Mouse (Mus musculus) embryonic stem cell, embryonic (primary cell): ENCODE results near the gene Commd1.

ENCODE experiments used
- CTCF ChIA-PET, 4 experiments: fragments of 300-600 bp in 2 of 4; fragments of 350-600 bp in 2 of 4; sonication (Branson Sonifier 250); formaldehyde crosslinking; loops; one replicate each; lab custom pipeline; 2022; ENCODE audit warnings: inconsistent platforms in 2 of 4; lab: Charles Lee
- POLR2A ChIA-PET, 4 experiments: fragments of 300-600 bp in 2 of 4; fragments of 350-600 bp in 2 of 4; sonication (Branson Sonifier 250); formaldehyde crosslinking; loops; one replicate each; lab custom pipeline; 2022; ENCODE audit warnings: antibody characterized with exemption in 4 of 4, inconsistent platforms in 1 of 4; lab: Charles Lee

The Commd1 gene

DNA sequence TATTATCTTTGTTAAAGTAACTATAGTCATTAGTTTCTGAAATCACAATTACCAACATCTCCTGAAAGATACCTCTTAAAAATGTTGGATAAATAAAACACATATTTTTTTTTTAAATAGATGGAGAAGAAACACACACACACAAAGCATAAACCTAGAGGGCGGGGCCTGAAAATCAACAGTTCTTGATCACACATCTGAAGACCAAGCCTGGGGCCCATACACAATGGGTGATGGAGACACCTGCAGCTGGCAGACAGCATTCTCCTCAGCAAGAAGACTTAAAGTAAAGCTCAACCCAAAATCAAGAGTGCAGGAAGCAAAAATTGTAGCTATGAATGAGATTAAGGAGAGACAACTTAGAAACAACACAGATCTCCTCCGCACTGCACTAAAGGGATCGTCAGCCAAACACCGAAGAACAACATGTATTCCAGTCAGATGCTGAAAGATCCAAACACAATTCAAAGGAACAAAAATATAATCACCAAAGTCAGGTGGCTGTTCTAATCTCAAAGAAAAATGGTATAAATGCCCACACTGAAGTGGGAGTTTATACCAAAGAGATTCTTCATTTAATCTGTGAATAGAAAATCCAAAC is 44.4 kb downstream of the Commd1 start:
- POLR2A ChIA-PET = interaction anchor here in 3 of 4 experiments (1.2 to 5.5 kb wide), 7 partner anchors 11 to 299 kb away, joined by 3 to 45 read pairs (median 5); partner anchors contain the start of gene B3gnt2 (in 1 of the 3)
- CTCF ChIA-PET = interaction anchor here in 3 of 4 experiments (0.6 to 3.8 kb wide), 3 partner anchors 12 to 160 kb away, joined by 3 to 18 read pairs (median 3); no protein-coding TSS in a partner anchor

DNA sequence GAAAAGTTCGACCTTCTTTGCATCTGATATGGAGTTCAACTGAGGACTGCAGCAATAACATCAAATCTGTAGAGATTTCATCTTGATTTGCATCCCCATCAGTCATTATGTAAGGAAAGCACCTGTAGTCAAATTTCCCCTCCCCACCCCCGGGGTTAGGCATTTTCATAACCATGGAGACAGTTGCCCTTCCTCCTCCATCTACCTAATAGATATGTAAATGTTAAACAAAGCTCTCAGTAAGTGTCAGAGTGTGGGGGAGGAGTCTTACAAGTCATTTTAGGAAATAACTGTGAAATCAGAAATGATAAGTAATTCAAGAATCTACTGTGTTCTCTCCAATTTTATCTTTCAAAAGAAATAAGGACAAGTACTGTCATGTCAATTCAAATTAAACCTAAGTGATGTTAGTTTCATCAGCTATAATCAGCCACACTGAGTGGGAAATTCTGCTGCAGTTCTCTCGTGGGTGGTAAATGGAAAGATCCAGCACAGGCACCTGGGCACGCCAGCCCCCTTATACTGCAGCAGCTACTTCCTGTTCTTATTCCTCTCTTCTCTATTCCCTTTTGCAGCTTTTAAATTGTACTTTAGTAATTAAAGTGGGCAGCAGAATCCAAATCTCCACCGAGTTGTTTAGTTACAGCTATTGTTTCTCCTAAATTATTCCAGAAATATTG is 45.6 kb downstream of the Commd1 start:
- POLR2A ChIA-PET = interaction anchor here (0.5 to 5.5 kb wide), 15 partner anchors 9 to 307 kb away, joined by 3 to 45 read pairs (median 4); partner anchors contain the start of gene B3gnt2 (in 1 of the 4)
- CTCF ChIA-PET = interaction anchor here in 2 of 4 experiments (1.1 to 2.2 kb wide), 2 partner anchors 13 to 20 kb away, joined by 4 to 11 read pairs; no protein-coding TSS in a partner anchor

DNA sequence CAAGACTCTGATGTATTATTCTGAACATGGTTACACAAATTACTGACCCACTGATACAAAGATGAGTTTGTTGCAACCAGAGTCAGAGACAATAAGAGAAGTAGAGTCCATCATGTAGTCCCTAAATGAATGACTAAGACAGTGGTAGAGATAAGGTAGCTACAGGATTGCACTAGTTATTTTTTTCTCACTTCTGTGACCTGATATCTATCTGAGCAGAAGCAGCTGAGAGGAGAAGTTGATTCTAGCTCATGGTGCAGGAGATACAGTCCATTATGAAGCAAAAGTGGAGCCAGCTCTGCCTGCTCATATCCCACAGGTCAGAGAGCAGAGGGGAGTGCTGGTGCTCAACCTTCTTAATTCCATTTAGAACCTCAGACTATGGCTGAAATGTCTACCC is 50.0 kb downstream of the Commd1 start:
- ChIA-PET POLR2A (interaction anchor here in 1 of 4 experiments (1.2 to 3.9 kb wide), 3 partner anchors 9 to 303 kb away, joined by 3 to 22 read pairs (median 3); no protein-coding TSS in a partner anchor), CTCF (interaction anchor here in 1 of 4 experiments (0.5 kb wide), 1 partner anchor 7 kb away, joined by 3 read pairs; no protein-coding TSS in a partner anchor)

DNA sequence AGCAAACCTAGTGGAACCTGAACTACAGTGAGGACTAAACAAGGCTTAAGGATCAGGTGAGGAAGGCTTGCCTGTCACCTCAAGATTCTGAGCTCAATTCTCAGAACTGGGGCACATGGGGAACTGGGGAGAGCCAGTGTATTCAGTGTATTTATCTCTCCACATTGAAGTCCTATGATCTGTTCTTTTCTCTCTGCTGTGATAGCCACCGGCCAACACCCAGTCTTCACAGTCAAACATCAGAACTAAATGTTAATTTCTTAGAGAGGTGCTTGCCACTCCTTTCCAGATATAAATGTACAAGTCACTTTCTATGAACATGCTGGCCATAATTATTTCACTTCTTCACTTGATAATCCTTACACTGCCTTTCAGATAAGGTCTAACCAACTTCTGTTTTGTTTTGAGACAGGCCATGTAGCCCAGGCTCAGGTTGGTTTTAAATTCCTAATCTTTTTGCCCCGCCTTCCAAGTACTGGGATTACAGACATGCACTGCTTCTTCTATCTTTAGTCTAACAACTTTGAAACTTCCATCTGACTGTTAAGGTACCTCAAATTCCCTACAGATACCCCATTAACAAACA is 50.8 kb downstream of the Commd1 start:
- ChIA-PET POLR2A (interaction anchor here in 2 of 4 experiments (0.6 to 3.9 kb wide), 5 partner anchors 8 to 747 kb away, joined by 3 to 22 read pairs (median 3); no protein-coding TSS in a partner anchor), CTCF (no interaction called here)

DNA sequence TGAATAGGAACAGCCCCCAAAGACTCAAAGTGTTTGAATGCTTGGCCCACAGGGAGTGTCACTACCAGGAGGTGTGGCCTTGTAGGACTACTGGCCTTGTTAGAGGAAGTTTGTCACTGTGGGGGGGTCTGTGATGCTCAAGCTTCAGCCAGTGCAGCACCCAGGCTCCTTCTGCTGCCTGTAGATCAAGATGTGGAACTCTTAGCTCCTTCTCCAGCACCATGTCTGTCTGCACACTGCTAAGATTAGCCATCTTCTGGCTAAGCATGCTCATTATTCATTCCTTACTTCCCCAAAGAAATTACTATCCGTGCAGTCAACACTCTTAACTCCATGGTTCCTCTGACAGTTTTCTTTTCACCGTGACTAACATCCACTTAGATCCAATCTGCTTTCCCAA is 52.1 kb downstream of the Commd1 start:
- ChIA-PET POLR2A (interaction anchor here in 2 of 4 experiments (0.6 to 3.9 kb wide), 11 partner anchors 9 to 186 kb away, joined by 3 to 22 read pairs (median 4); partner anchors contain the start of genes B3gnt2 (in 1 of the 2) and Cct4 (in 1 of the 2)), CTCF (interaction anchor here in 2 of 4 experiments (0.9 kb wide), 2 partner anchors 20 to 27 kb away, joined by 3 read pairs; no protein-coding TSS in a partner anchor)

DNA sequence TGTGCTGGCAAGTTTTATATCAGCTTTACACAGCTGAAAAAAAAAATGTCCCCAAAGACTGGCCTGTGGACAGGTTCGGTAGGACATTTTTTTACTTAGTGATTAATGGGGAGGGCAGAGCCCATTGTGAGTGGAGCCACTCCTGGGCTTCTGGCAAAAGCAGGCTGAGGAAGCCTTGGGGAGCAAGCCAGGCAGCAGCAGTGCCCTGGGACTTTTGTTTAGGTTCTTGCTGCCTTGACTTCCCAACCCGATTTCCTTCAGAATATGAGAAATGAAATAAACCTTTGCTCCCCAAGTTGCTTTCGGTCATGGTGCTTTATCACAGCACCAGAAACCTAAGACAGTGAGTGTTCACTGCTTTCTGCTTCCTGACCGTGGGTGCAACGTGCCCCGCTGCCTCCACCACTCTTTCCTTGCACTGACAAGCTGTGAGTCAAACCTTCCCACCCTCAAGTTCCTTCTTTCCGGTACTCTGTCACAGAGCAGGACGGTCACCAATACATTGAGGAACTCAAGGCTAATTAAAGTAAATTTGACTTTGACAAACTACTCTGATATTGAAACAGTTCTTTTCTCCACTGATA is 53.5 kb downstream of the Commd1 start:
- POLR2A ChIA-PET = interaction anchor here in 3 of 4 experiments (0.6 to 3.9 kb wide), 9 partner anchors 11 to 327 kb away, joined by 3 to 22 read pairs (median 4); partner anchors contain the start of genes B3gnt2 (in 1 of the 3), Cct4 (in 1 of the 3) and Xpo1 (in 1 of the 3)

DNA sequence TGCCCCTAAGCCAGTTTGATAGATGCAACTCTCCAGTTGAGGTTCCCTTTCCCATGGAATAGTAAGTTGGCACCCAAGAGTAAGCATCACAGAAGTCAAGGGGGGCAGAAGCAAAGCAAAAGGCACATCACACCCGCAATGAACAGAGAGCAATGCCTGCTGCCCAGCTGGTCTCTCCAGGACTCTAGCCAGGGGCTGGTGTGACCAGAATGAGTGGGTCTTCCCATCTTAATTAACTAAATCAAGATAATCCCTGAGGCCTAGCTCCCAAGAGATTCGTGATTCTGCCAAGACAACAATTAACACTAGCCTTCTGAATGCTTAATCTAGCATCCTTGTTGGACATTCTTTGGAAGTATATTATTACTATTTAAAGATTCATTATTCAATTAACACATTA is 58.6 kb downstream of the Commd1 start:
- ChIA-PET CTCF (no interaction called here), POLR2A (interaction anchor here in 1 of 4 experiments (1.1 kb wide), 1 partner anchor 8 kb away, joined by 3 read pairs; no protein-coding TSS in a partner anchor)

More for the DNA sequence above, 53.5 kb downstream of the Commd1 start:
- CTCF ChIA-PET = no interaction called here

DNA sequence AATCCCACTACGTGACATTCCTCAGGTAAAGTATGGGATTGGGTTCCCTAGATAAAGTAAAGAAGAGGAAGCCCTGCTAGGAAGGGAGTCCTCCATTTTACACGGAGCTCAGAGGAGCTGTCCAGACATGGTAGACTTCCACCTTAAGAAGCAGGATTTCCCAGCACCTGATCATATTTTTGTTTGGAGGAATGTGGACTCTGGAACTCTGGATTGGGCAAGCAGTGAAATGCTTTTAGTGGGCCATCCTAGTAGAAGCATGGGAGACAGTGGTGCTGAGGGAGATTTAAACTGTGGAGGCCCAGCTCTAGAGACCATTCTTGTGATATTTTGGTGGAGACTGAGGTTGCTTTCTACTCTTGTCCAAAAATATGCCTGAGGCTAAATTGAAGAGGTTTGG is 59.6 kb downstream of the Commd1 start:
- CTCF ChIA-PET = interaction anchor here in 1 of 4 experiments (0.8 kb wide), 1 partner anchor 296 kb away, joined by 3 read pairs; no protein-coding TSS in a partner anchor
- POLR2A ChIA-PET = interaction anchor here in 2 of 4 experiments (0.7 to 1.2 kb wide), 7 partner anchors 9 to 301 kb away, joined by 3 read pairs; no protein-coding TSS in a partner anchor

DNA sequence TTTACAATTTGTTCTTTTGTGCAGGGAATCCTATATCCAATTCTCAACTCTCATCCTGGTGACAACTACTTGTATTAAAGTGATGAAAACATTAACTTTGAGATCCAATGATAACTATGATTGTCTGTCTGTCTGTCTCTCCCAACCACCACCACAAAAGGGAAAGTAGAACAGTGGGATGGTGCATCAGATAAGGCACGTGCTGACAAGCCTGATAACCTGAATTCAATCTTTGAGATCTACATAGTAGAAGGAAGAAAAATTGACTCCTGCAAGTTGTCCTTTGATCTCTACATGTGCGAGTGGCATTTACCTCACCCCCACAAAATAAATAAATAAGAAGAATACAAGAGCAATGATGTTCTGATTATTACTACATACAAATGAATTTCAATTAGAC is 62.8 kb downstream of the Commd1 start:
- CTCF ChIA-PET = no interaction called here
- POLR2A ChIA-PET = interaction anchor here in 1 of 4 experiments (0.6 to 1.2 kb wide), 2 partner anchors 42 to 60 kb away, joined by 3 to 6 read pairs; no protein-coding TSS in a partner anchor

DNA sequence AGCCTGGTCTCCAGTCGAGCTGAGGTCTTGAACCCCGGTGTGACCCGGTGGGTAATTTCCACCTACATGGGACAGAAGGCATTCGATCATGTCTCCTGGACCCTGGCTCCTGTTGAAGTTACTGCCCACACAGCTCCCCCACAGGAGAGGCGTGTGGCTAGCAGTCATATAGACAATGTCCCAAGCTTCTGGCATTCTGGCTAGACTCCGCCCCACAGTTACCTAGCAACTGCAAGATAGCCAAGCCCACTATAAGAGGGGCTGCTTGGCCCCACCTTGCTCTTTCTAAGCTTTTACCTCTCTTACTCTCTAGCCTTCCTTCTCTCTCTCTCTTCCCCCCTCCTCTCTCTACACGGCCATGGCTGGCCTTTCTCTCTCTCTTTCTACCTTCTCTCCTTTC is 64.4 kb downstream of the Commd1 start:
- CTCF ChIA-PET = interaction anchor here in 1 of 4 experiments (0.6 kb wide), 1 partner anchor 123 kb away, joined by 3 read pairs; no protein-coding TSS in a partner anchor
- POLR2A ChIA-PET = interaction anchor here in 3 of 4 experiments (0.6 to 1.5 kb wide), 5 partner anchors 11 to 988 kb away, joined by 3 to 8 read pairs (median 3); partner anchors contain the start of gene Cct4 (in 1 of the 3)

DNA sequence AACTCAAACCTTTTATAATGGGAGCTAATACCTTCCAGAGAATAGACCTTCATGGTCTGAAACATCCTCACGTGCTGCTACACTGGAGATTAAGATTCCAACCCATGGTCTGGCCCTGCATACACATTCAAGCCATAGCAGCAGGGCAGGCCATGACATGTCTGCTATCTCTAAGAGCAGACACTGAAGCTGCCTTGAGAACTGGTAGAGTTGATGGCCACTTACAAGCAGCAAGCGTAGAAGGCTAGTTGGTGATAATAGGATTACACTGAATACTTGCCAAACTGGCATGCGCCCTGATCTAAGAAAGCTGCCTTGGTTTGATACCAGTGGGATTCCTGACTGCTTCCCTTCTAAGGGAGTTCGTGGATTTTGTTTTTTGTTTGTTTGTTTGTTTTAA is 68.4 kb downstream of the Commd1 start:
- CTCF ChIA-PET = interaction anchor here in 1 of 4 experiments (0.7 kb wide), 1 partner anchor 26 kb away, joined by 3 read pairs; no protein-coding TSS in a partner anchor
- POLR2A ChIA-PET = interaction anchor here in 2 of 4 experiments (0.6 to 1.7 kb wide), 7 partner anchors 10 to 114 kb away, joined by 3 to 6 read pairs (median 4); partner anchors contain the start of gene B3gnt2 (in 2 of the 2)

DNA sequence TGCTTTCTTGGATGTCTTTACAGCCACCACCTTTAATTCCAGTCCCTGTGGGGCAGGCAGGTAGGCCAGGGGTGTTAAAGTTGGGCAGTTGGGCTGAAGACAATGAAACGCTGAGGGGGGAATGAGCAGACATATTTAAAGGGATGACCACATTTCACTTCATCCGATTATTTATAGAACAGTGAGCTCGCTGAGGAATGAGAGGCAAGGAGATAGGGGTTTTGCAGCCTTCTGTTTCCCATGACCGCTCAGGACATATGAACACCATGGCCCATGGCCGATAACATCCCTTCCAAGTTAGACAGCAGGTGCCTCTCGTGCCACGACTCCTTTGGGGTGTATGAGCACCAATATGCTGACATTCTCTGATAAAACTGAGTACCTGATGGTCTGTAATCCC is 70.4 kb downstream of the Commd1 start:
- ChIA-PET POLR2A (interaction anchor here in 1 of 4 experiments (1.6 kb wide), 1 partner anchor 9 kb away, joined by 3 read pairs; no protein-coding TSS in a partner anchor), CTCF (no interaction called here)

DNA sequence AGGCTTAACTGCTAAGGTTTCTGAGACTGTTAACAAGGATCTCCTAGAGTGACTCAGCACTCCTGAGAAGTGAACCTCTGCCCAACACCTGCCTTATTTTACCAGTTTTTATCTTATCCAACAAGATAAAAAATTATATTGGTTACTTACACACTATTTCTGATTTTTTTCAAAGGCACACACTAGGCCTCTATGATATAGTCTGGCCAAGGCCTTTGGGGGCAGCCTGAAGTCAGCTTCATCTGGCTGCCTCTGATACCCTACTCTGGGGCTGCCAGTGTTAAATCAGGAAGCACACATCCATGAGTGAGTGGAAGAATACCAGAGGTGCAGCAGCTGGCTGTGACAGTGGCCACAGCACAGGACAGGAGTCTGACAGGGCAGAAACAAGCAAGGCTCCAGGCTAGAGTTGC is 75.7 kb downstream of the Commd1 start:
- POLR2A ChIA-PET = interaction anchor here in 3 of 4 experiments (0.5 to 2.9 kb wide), 8 partner anchors 9 to 261 kb away, joined by 3 to 16 read pairs (median 3); partner anchors contain the start of gene B3gnt2 (in 1 of the 3)
- CTCF ChIA-PET = no interaction called here

DNA sequence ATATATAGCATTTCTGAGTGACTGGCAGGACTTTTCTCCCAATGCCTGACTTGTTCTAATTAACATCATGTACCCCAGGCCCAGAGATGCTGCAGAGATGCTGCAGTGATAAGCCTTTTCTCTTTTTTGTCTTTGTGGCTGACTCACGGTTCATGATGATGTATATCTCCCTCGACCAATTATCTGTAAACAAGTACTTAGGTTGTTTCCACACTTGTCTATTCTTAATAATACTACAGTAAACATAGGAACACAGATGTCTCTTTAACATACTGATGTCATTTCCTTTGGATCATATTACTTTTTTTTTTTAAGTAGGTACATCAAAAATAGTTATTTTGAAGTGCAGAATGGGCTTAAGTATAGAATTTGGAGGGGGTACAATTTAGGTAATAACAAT is 79.3 kb downstream of the Commd1 start:
- ChIA-PET CTCF (interaction anchor here in 1 of 4 experiments (0.6 kb wide), 1 partner anchor 282 kb away, joined by 3 read pairs; no protein-coding TSS in a partner anchor), POLR2A (interaction anchor here in 2 of 4 experiments (0.6 to 2.0 kb wide), 3 partner anchors 22 to 44 kb away, joined by 4 to 7 read pairs (median 5); partner anchors contain the start of gene B3gnt2 (in 1 of the 2))

DNA sequence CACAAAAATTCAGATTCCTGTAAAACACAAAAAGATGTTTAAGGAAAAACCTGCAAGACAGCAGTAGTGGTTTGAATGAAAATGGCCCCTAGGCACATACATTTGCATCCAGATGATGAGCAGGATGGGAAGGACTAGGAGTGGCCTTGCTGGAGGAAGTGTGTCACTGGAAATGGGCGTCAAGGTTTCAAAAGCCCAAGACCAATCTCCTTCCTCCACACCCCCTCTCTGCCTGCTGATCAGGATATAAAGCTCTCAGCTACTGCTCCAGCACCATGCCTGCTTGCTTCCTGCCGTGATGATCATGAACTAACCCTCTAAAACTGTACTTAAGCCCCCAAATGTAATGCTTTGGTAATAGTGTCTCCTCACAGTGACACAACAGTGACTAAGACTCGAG is 82.1 kb downstream of the Commd1 start:
- POLR2A ChIA-PET = interaction anchor here in 3 of 4 experiments (0.6 to 1.5 kb wide), 5 partner anchors 13 to 800 kb away, joined by 3 to 14 read pairs (median 4); no protein-coding TSS in a partner anchor

DNA sequence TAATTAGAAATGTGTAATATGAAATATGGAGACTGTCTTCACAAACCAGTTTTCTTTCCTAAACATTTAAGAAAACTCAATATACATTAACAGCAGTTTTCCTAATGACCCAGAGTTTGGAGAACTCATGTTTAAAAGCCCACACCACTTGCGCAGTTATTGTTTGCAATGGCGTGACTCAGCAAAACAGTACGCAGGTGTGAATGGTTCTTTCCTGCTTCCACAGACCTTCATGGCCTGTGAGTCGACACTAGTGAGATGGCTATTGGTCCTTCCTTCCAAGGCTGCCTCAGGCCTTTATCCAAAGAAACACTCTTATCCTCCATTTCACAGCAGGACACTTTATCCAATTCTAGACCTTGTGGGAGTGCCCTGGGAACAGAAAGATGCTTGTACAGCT is 84.5 kb downstream of the Commd1 start:
- POLR2A ChIA-PET = interaction anchor here in 1 of 4 experiments (1.0 to 4.0 kb wide), 5 partner anchors 9 to 62 kb away, joined by 3 to 17 read pairs (median 3); partner anchors contain the start of gene B3gnt2
- CTCF ChIA-PET = no interaction called here

More for the DNA sequence above, 82.1 kb downstream of the Commd1 start:
- CTCF ChIA-PET = interaction anchor here in 2 of 4 experiments (1.1 to 1.2 kb wide), 3 partner anchors 56 to 82 kb away, joined by 3 to 11 read pairs (median 4); partner anchors contain the start of genes Commd1 (in 1 of the 2) and Gm28048 (in 1 of the 2)

DNA sequence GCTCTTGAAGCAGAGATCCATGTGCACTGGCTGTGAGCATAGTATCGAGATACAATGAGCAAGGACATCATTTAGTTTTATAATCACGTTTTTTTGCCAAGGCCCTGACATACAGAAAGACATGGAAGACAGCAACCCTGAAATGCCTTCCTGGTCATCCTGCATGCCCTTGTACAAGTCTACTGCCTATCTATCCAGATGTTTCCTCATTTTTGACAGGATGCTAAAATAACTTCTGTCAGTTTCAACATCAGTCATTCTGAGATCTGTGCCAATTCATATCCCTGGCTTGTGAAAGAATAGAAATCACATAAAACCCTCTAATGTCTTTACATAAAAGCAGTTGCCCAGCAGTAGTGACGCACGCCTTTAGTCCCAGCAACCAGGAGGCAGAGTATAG is 85.1 kb downstream of the Commd1 start:
- ChIA-PET CTCF (no interaction called here), POLR2A (interaction anchor here in 1 of 4 experiments (1.0 to 4.0 kb wide), 5 partner anchors 9 to 63 kb away, joined by 3 to 17 read pairs (median 3); partner anchors contain the start of gene B3gnt2)
